Mouse (Mus musculus) testis, adult 2 months (tissue): ENCODE results near the gene Prrc2a. TPM values are rescaled to one million over a fixed set of nuclear protein-coding genes. Genes with fewer than 3 reads are reported as not detected.

Experiments used
- H3K27ac ChIP-seq: fragments of 200-500 bp; 2 replicates; pipeline ENCODE4 v1.5.1; 2012; ENCODE audit warnings: low read depth, low read length; ENCODE audit not compliant: control insufficient read depth, insufficient read depth
- H3K27me3 ChIP-seq: fragments of 200-500 bp; 2 replicates; pipeline ENCODE4 v1.6.1; 2012; ENCODE audit warnings: mild to moderate bottlenecking, low read length, moderate library complexity; ENCODE audit not compliant: control insufficient read depth, insufficient read depth
- H3K36me3 ChIP-seq: fragments of 200-500 bp; 2 replicates; pipeline ENCODE4 v1.6.1; 2012; ENCODE audit warnings: mild to moderate bottlenecking, low read length; ENCODE audit not compliant: control insufficient read depth, insufficient read depth
- H3K4me1 ChIP-seq: fragments of 200-500 bp; 2 replicates; pipeline ENCODE4 v1.6.1; 2012; ENCODE audit warnings: low read length; ENCODE audit not compliant: control insufficient read depth, insufficient read depth
- H3K4me3 ChIP-seq: fragments of 200-500 bp; 2 replicates; pipeline ENCODE4 v1.5.1; 2012; ENCODE audit warnings: low read depth, mild to moderate bottlenecking, low read length, moderate library complexity, mixed read lengths; ENCODE audit not compliant: control insufficient read depth
- CTCF ChIP-seq: fragments of 200-500 bp; IDR thresholded peaks from 2 replicates; pipeline ENCODE4 v1.5.1; 2012; ENCODE audit warnings: low read depth, mild to moderate bottlenecking, inconsistent platforms, low read length, moderate library complexity; ENCODE audit not compliant: control insufficient read depth, insufficient read depth, insufficient replicate concordance
- POLR2A ChIP-seq: fragments of 200-500 bp; IDR thresholded peaks from 2 replicates; pipeline ENCODE4 v1.6.1; 2012; ENCODE audit warnings: low read depth, mild to moderate bottlenecking, inconsistent platforms, low read length, moderate library complexity; ENCODE audit not compliant: control insufficient read depth
- polyA plus RNA-seq: library from polyadenylated mRNA; depleted of rRNA; stranded (reverse); fragments of >200 nt; gene quantifications from 2 replicates; pipeline ENCODE4 v1.2.3, GENCODE M21; 2012

Gene Prrc2a
- polyA plus RNA-seq, 1 experiment: 515 TPM

DNA sequence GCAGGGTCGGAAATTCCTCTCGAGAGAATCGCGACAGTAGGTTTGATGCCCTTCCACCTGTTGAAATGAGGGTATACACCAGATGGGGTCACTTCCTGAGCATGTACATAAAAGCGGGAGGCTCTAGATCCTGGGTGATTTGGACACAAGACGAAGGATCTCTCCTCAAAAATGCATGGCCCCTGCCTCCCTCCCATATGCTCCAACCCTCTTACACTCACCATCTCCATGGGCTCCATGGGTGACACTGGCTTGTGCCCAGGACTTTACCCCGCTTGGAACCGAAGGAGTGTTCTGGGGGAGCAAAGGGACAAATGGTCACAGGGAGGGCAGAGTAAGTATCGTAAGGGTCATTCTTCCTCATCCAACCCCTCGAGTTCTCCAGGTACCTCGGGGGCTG is 3.3 kb downstream of the Prrc2a start:
- TF ChIP-seq POLR2A: no peak
- TF ChIP-seq CTCF: no peak
- no peak overlapping the region for H3K4me3 ChIP-seq
- H3K27ac ChIP-seq: no peak overlapping the region
- H3K36me3 ChIP-seq: peaks cover 15% of the 10 kb centered on the region
- H3K27me3 ChIP-seq: no peaks in the 10 kb centered on the region
- peaks cover 6% of the 10 kb centered on the region for H3K4me1 ChIP-seq

DNA sequence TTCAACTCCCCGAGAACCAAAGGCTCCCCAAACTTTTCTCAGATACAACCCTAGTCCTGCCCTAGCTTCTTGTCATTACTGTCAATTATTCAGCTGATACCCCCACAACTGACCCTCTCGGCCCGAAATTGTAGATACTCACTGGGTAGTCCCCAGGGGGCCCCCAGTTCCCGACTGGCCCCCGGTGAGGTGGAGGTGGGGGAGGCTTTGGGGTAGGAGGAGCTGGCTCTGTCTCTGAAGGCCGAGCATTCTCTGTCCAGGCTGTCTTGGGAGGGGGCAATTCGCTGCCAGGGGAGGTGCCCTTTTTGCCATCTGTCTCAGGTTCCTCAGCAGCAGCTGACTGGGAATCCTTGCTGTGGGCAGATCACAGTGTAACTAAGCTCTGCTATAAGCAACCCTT is 5.1 kb downstream of the Prrc2a start:
- H3K27me3 ChIP-seq: no peaks in the 10 kb centered on the region
- no peak overlapping the region for H3K4me3 ChIP-seq
- no peak overlapping the region for H3K27ac ChIP-seq
- peaks cover 6% of the 10 kb centered on the region for H3K4me1 ChIP-seq
- TF ChIP-seq POLR2A (no peak), CTCF (no peak)
- peaks cover 24% of the 10 kb centered on the region for H3K36me3 ChIP-seq

DNA sequence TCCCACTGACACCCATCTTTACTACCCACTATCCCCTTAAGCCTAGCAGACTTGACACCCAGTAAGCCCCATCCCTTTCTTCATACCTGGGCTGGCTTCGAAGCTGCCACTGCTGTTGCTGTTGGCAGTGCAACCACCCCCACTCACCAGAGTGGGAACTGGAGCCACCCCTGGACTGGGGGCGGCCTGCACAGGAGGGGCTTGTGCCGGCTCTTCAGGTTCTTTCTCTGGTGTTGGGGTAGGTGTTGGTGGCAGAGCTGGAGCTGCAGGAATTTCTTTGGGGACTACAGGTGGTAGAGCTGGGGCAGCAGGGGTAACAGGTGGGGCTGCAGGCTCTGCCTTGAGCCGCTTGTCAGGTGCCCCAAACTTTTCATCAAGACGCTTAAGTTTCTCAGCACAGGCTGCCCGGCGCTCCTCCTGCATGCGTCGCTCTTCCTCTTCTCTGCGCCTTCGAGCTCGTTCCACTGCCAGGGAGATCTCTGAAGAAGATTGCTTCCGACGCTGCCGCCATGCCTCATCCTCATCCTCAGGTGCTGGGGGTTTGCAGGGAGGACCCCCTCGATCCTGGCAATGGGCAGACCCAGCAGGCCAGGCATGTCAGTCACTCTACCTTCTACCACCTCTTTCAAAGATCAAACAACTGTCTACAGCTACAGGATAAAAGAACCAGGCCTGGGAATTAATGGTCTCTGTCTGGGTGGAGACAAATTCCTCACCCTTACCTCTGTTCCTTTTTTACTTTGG is 5.7 kb downstream of the Prrc2a start:
- Histone ChIP-seq H3K27me3 (no peaks in the 10 kb centered on the region), H3K4me1 (peaks cover 6% of the 10 kb centered on the region), H3K4me3 (no peak overlapping the region), H3K27ac (no peak overlapping the region), H3K36me3 (peaks cover 24% of the 10 kb centered on the region)
- TF ChIP-seq CTCF: no peak
- TF ChIP-seq POLR2A: no peak

DNA sequence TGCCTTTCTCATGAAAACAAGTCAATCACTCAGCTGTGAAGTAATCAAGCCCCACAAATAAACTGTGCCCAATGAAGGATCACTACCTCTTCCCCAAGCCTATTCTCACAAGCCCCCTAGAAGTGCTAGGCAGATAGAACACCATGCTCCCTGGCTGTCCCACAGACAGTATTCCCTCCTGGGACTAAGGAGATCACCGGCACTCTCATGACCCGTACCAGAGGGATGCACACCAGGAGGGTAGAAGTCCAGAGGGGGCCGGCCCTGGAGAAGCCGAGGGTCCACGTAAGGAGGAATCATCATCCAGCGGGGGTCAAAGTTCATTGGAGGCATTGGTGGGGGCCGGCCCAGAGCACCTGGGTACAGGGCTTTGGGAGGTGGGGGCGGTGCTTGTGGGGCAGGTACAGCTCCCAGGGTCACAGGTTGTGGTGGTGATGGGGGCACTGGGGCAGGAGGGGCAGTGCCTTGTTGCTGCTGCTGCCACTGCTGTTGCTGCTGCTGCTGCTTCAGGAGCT is 7.0 kb downstream of the Prrc2a start:
- TF ChIP-seq POLR2A (no peak), CTCF (no peak)
- H3K4me3 ChIP-seq: no peak overlapping the region
- peaks cover 28% of the 10 kb centered on the region for H3K36me3 ChIP-seq
- H3K27me3 ChIP-seq: no peaks in the 10 kb centered on the region
- H3K27ac ChIP-seq: no peak overlapping the region
- H3K4me1 ChIP-seq: peaks cover 2% of the 10 kb centered on the region

DNA sequence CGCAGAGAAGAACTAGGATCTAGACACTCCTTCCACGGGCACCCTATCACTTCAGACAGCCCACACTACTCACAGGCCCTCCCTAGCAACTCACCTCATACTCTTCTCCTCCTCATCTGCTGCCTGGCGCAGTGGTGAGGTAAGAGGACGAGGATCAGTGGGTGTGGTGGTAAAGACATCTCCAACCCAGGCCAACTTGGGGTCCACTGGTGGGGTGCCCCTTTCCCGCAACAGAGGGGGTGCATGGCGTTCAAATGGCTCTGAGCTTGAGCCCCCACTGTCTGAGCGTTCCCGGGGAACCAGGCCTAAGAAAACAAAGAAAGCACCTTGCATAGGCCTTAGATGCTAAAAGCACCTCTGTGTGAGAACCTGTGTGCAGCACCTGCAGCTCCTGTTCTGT is 7.4 kb downstream of the Prrc2a start:
- Histone ChIP-seq H3K27me3 (no peaks in the 10 kb centered on the region), H3K27ac (no peak overlapping the region), H3K36me3 (peaks cover 30% of the 10 kb centered on the region), H3K4me1 (peaks cover 2% of the 10 kb centered on the region), H3K4me3 (no peak overlapping the region)
- TF ChIP-seq POLR2A (no peak), CTCF (no peak)

DNA sequence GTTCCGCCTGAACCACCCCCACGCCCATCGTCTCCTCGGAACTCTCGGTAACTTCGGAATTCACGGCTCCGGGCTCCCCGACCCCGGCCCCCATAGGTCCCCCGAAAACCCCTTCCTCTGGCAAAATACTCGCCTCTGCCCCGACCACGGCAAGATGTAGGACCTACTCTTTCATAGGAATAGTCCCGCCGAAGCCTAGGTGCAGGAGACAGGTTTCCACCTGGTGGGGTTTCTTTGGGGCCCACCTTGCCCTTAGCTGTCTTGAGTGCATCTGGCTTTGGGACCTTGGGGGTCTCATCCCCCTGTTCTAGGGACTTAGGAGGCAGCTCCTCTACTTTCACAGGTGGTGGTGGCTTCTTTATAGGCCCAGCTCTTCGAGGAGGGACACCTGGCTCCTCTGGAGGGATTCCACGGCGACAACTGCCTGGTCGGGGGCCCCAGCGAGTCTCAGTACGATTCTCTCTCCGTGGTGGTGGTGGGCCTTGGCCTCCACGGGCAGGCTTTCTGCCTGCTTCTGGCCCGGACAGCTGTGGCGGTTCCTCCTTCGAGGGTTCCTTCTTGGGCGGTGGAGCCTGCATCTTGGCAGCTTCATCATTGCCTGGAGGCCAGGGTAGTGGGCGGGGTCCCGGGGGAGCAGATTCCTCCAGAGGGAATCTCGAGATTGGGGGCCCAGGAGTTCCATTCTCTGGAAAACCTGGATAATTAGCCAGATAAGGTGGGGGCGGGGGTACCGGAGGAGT is 8.1 kb downstream of the Prrc2a start:
- no peak overlapping the region for H3K4me3 ChIP-seq
- no peaks in the 10 kb centered on the region for H3K27me3 ChIP-seq
- no peak overlapping the region for H3K27ac ChIP-seq
- peaks cover 30% of the 10 kb centered on the region for H3K36me3 ChIP-seq
- no peak for TF ChIP-seq CTCF
- peaks cover 2% of the 10 kb centered on the region for H3K4me1 ChIP-seq

DNA sequence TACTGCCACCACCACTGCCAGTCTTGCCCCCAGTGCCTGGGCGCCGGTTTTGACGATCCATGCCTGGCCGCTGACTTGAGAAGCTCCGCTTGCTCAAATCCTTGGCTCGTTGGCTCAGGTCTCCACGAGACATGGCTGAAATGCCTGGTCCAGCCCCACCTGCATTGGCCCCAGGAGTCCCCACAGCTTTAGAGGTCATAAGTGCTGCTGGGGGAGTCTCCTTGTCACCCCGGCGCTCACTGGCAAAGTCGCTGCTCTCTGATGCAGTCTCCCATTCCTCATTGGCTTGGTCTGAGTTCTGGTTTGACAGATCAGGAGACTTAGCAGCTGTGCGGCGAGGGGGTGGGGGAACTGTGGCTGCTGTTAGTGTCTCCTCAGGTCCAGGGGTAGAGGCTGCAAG is 9.2 kb downstream of the Prrc2a start:
- H3K4me3 ChIP-seq: no peak overlapping the region
- TF ChIP-seq CTCF (0 out of 2 replicates have a peak, but pooled peaks have one; percentile 1), POLR2A (no peak)
- H3K27me3 ChIP-seq: no peaks in the 10 kb centered on the region
- H3K36me3 ChIP-seq: peaks cover 28% of the 10 kb centered on the region
- H3K27ac ChIP-seq: no peak overlapping the region
- peaks cover 2% of the 10 kb centered on the region for H3K4me1 ChIP-seq
